Mouse (Mus musculus) cortical plate, adult 2 months (tissue): Measurements from ENCODE around the gene Speg.
A peak's percentile ranks its signal among the peaks of the same experiment; 100 is the strongest.

ENCODE experiments used
- CTCF ChIP-seq: fragments of 200-500 bp; IDR thresholded peaks from 2 replicates; pipeline ENCODE4 v1.5.1; 2011; ENCODE audit warnings: mild to moderate bottlenecking, control low read depth, low read length; ENCODE audit not compliant: insufficient read depth; ENCODE audit errors: extremely low read depth
- POLR2A ChIP-seq: fragments of 200-500 bp; IDR thresholded peaks from 2 replicates; pipeline ENCODE4 v1.6.1; 2011; ENCODE audit warnings: mild to moderate bottlenecking, low read length, control low read depth; ENCODE audit not compliant: insufficient read depth; ENCODE audit errors: extremely low read depth

DNA sequence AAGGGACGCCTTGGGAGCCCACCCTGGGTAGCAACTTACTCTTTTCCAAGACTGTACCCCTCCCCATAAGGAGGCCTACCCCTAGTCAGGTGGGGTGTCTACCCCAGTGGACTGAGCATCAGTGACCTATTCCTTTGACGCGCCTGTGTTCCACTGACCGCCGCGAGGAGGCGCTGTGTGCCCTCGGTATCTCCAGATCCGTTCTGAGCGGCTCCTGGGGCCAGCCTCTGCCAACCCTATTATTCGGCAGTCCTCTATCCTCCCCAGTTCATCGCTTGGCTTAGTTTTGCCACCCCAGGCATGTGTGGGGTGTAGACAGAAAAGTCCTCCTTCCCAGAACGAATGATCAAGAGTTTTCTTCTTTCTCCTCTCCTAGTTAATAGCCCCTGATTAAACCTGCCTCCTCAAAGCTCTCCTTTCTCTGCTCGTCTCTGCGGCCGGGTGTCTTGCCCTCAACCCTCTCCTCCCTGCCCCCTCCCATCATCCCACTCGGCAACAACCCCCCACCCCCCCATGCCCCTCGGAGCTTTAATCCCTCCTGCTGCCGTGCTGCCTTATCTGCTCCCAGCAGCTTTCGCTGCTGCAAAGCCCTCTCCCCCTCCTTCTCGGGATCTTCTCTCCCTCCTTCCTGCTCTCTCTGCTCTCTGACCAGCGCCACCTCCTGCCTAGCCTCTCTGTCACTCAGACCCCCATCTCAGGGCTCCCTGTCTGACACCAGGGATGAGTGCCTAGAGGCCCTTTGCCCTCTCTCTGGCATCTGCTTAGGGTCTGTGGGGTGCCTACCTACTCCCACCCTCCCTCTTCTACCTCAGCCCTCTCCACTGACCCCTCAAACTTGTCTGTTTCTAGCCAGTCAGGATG is 70.9 kb downstream of the Speg start:
- no peak for TF ChIP-seq POLR2A
- peak; percentile 79 for TF ChIP-seq CTCF
